ENCODE assay signal across 9 mouse cellular contexts in the genomic region with DNA sequence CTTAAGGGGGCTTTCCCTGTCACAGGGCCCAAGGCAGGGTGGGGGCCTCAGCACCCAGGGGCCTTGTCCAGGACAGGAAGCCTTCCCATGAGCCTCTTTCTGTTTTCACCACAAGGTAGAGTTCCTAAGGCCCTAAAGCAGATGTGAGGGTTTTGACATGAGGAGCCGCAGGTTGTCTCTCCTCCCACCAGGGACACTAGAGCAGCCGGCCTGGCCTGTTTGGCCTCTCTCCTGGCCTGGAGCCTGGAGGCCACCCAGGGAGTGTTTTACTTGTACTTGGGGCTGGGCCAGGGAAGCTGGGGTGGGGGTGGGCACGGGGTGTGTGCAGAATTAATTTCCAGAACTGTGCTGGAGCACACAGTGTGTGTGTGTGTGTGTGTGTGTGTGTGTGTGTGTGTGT. TPM values are rescaled to one million over a fixed set of nuclear protein-coding genes. Genes with fewer than 3 reads are reported as not detected.
DNase-seq lines count a peak whose midpoint lies in the region; ATAC-seq and TF ChIP-seq lines count a peak whose summit lies in the region.
"Had no signal": no experiment of that assay in that cellular context is flagged by ENCODE, and none has a peak within 500 bp of the region (broad histone marks: within the 10 kb centered on the region; RNA-seq: fewer than 3 reads in every experiment).

No protein-coding gene starts in this region.

- peak; percentile 57 to 69 for DNase-seq in cerebellum, postnatal 14 days
- no peak for DNase-seq in cerebellum, adult 8-10 months
- DNase-seq in right cerebral cortex, postnatal 10 days (ENCODE audit: low spot score in 2 of 2) = peak; percentile 67 to 68
- DNase-seq in right cerebral cortex, postnatal 36 days (ENCODE audit: low spot score in 2 of 2) = no peak
- DNase-seq in hindbrain, postnatal 0 days (ENCODE audit: low spot score) = peak; percentile 81
- DNase-seq in lung, postnatal 10 days = peak; percentile 89
- DNase-seq in spleen, adult 18-20 months = no peak

- H3K4me3 ChIP-seq in hindbrain, postnatal 0 days (ENCODE audit: low read length) = no peak overlapping the region

- WGBS in hindbrain, postnatal 0 days = 16% methylated on average over 3 of the region's 3 CpGs

- H3K36me3 ChIP-seq in hindbrain, postnatal 0 days (ENCODE audit: insufficient read depth, low read length) = no peaks in the 10 kb centered on the region

- H3K4me2 ChIP-seq in hindbrain, postnatal 0 days (ENCODE audit: low read depth, low read length) = no peak overlapping the region

- no peak overlapping the region for H3K9ac ChIP-seq in hindbrain, postnatal 0 days (replicated peaks; ENCODE audit: low read length)

- ATAC-seq in hindbrain, postnatal 0 days = peak; percentile 50; the same call in 1 of the 2 replicates
- no peak for ATAC-seq in activated CD4-positive, CD25-positive, alpha-beta regulatory T cell, adult 4 months

- no peaks in the 10 kb centered on the region for H3K4me1 ChIP-seq in hindbrain, postnatal 0 days (ENCODE audit: insufficient read depth, low read length)

- TF ChIP-seq CTCF in hindbrain, postnatal 0 days (IDR thresholded peaks at IDR 0.05; ENCODE audit: low read depth) = peak; percentile 47

- H3K27ac ChIP-seq in hindbrain, postnatal 0 days = no peak overlapping the region

- no peaks in the 10 kb centered on the region for H3K27me3 ChIP-seq in hindbrain, postnatal 0 days (ENCODE audit: insufficient read depth, low read length)

- H3K9me3 ChIP-seq in hindbrain, postnatal 0 days (ENCODE audit: low read length) = no peaks in the 10 kb centered on the region

RNA-seq across cellular contexts. Expression of a gene that starts 5.4 kb away (rescaled TPM):
- 45.8 and 55.2 TPM in 2 replicates for total RNA-seq in hindbrain, postnatal 0 days (2014; rRNA removed)
- polyA plus RNA-seq in hindbrain, postnatal 0 days (2015; fragmentation: Nextera tagmentation; extraction: Ambion mirVana) = 41.2 and 42.1 TPM in 2 replicates
- under 1 TPM in 1 of 2 experiments, not detected in 1; 0.38 TPM for polyA plus RNA-seq in activated CD4-positive, CD25-positive, alpha-beta regulatory T cell, adult 4 months (2017; shearing (Covaris generic))
- total RNA-seq: CH12.LX had no signal

RNA-seq across cellular contexts. Expression of a gene that starts 31.2 kb away (rescaled TPM):
- total RNA-seq in hindbrain, postnatal 0 days (2014; rRNA removed) = 36.3 and 39.8 TPM in 2 replicates
- 46.2 and 49.7 TPM in 2 replicates for polyA plus RNA-seq in hindbrain, postnatal 0 days (2015; fragmentation: Nextera tagmentation; extraction: Ambion mirVana)
- polyA plus RNA-seq in activated CD4-positive, CD25-positive, alpha-beta regulatory T cell, adult 4 months (2017; shearing (Covaris generic)) = not detected
- total RNA-seq: CH12.LX had no signal

RNA-seq across cellular contexts. Expression of a gene that starts 59.3 kb away (rescaled TPM):
- 10.2 and 10.8 TPM in 2 replicates for total RNA-seq in hindbrain, postnatal 0 days (2014; rRNA removed)
- polyA plus RNA-seq in hindbrain, postnatal 0 days (2015; fragmentation: Nextera tagmentation; extraction: Ambion mirVana) = 2.8 and 3.2 TPM in 2 replicates
- polyA plus RNA-seq in activated CD4-positive, CD25-positive, alpha-beta regulatory T cell, adult 4 months (2017; shearing (Covaris generic)) = under 1 TPM in 1 of 2 experiments, not detected in 1; 0.08 TPM
- total RNA-seq: CH12.LX had no signal

Comparison
In these comparisons a context has a peak if more than half of its experiments do, and no peak if none do; other contexts are left out.
1. DNase-seq: peak in cerebellum, postnatal 14 days (2 of 2), right cerebral cortex, postnatal 10 days (2 of 2), hindbrain, postnatal 0 days (single experiment) and lung, postnatal 10 days (single experiment); none in cerebellum, adult 8-10 months (single experiment), right cerebral cortex, postnatal 36 days (0 of 2) and spleen, adult 18-20 months (0 of 2).
2. RNA of a gene that starts 5.4 kb away (polyA plus RNA-seq): 41.2 to 42.1 TPM in hindbrain, postnatal 0 days; 0.38 TPM in activated CD4-positive, CD25-positive, alpha-beta regulatory T cell, adult 4 months; every median in the first group is over 10 times any median in the second.
3. RNA of a gene that starts 31.2 kb away (polyA plus RNA-seq): 46.2 to 49.7 TPM in hindbrain, postnatal 0 days; not detected in activated CD4-positive, CD25-positive, alpha-beta regulatory T cell, adult 4 months; every median in the first group is over 10 times any median in the second.